Mouse (Mus musculus) limb, embryonic 12.5 days (tissue): ENCODE data around the gene Cela3a. TPM values are rescaled to one million over a fixed set of nuclear protein-coding genes. Genes with fewer than 3 reads are reported as not detected.
"Not testable (repeated sequence)": the region's sequence is repeated elsewhere in the genome, so short reads cannot be mapped to it uniquely, and the experiment has no call there.

Experiments
- ATAC-seq: fragments of 200-750 bp; cut with Nextera tagmentation; 2 replicates; pipeline ENCODE4 v1.8.0; 2017; ENCODE audit warnings: low read depth, moderate TSS enrichment; ENCODE audit not compliant: insufficient number of reproducible peaks, insufficient read depth, low FRiP score, low TSS enrichment
- H3K27ac ChIP-seq: fragments of 300-500 bp; sonication (generic); 2 replicates; pipeline ENCODE4 v1.5.1; 2016; ENCODE audit warnings: mild to moderate bottlenecking, moderate library complexity
- H3K27me3 ChIP-seq: fragments of 300-500 bp; sonication (generic); 2 replicates; pipeline ENCODE4 v1.6.1; 2016; ENCODE audit warnings: mild to moderate bottlenecking, moderate library complexity
- H3K36me3 ChIP-seq: fragments of 300-500 bp; sonication (generic); 2 replicates; pipeline ENCODE4 v1.6.1; 2016; ENCODE audit warnings: mild to moderate bottlenecking, moderate library complexity
- H3K4me1 ChIP-seq: fragments of 300-500 bp; sonication (generic); replicated peaks from 2 replicates; pipeline ENCODE4 v1.6.1; 2016
- H3K4me2 ChIP-seq: fragments of 300-500 bp; sonication (generic); 2 replicates; pipeline ENCODE4 v1.6.1; 2016; ENCODE audit warnings: mild to moderate bottlenecking, moderate library complexity
- H3K4me3 ChIP-seq: fragments of 300-500 bp; sonication (generic); replicated peaks from 2 replicates; pipeline ENCODE4 v1.5.1; 2016; ENCODE audit warnings: mild to moderate bottlenecking
- H3K9ac ChIP-seq: fragments of 300-500 bp; sonication (generic); replicated peaks from 2 replicates; pipeline ENCODE4 v1.6.1; 2016; ENCODE audit warnings: mild to moderate bottlenecking, moderate library complexity
- H3K9me3 ChIP-seq: fragments of 300-500 bp; sonication (generic); 2 replicates; pipeline ENCODE4 v1.6.1; 2016; ENCODE audit warnings: mild to moderate bottlenecking, moderate library complexity
- WGBS: fragments of 180-500 bp; shearing (Covaris S2); methylation state at CpG from one replicate; pipeline ENCODE4 v1.1.7; 2016; 5-methylcytosine and 5-hydroxymethylcytosine counted together
- polyA plus RNA-seq: library from polyadenylated mRNA; unstranded; fragments of >200 nt; fragmentation: Nextera tagmentation; extraction: Ambion mirVana; gene quantifications from 2 replicates; pipeline ENCODE4 v1.2.1, GENCODE M21; 2016

Gene Cela3a
- polyA plus RNA-seq, 1 experiment from 2014 or later, result not detected

DNA sequence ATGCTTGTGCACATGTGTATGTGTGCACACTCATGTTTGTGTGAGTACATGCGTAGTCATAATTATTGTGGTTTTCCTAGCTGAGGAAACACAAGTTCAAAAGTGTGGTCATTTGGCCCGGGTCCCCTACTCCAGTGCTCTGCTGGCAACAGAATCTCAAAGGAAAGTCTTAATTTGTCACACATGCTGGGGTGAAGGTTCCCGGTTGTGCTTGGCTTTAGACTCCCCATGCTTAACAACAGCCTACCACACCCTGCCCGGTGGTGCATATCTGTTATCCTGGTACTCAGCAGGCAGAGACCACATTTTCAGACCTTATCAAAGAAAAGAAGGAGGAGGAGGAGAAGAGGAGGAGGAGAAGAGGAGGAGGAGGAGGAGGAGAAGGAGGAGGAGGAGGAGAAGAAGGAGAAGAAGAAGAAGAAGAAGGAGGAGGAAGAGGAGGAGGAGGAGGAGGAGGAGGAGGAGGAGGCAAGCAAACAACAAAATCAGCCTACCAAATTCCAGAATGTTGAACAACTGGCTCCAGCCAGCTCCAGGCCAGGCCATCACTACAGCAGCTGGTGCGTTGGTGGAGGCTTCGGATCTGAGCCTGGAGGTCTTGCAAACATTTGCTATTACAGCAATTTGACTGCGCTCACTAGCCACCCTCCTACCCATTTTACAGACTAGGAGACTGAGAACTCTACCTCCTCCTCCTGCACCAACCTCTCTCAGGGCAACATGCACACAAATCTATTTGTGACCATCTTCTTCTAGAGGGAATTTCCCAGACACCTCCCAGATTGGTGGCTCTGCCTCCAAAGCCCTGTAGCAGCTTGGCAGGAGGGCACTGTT, 38.0 kb upstream of the Cela3a start:
- Histone ChIP-seq H3K27me3 (no peaks in the 10 kb centered on the region), H3K27ac (no peak overlapping the region), H3K4me2 (no peak overlapping the region), H3K36me3 (no peaks in the 10 kb centered on the region), H3K4me3 (no peak overlapping the region), H3K9ac (no peak overlapping the region), H3K9me3 (no peaks in the 10 kb centered on the region), H3K4me1 (peaks cover 8% of the 10 kb centered on the region)
- no peak for ATAC-seq
- 63% methylated on average over 7 of the region's 7 CpGs for WGBS

DNA sequence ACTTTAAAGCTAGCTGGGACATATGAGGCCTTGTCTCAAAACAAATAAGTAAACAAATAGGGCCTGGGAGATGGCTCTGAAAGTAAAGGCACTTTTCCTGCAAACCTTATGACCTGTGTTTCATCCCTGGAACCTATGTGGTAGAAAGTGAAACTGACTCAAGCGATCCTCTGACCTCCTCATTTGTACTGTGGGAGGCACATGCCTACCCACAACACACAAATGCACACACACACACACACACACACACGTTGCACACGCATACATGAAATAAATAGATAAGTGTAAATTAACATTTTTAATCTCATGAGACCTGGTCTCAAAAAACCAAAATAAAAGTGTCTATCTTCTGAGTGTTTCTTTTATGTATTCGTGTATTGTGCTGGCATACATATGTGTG, 36.3 kb upstream of the Cela3a start:
- Histone ChIP-seq H3K27ac (no peak overlapping the region), H3K27me3 (no peaks in the 10 kb centered on the region), H3K36me3 (no peaks in the 10 kb centered on the region), H3K4me1 (peaks cover 8% of the 10 kb centered on the region), H3K4me3 (no peak overlapping the region), H3K9ac (no peak overlapping the region), H3K4me2 (no peak overlapping the region), H3K9me3 (no peaks in the 10 kb centered on the region)
- ATAC-seq, result no peak
- 88% methylated on average over 4 of the region's 4 CpGs for WGBS

DNA sequence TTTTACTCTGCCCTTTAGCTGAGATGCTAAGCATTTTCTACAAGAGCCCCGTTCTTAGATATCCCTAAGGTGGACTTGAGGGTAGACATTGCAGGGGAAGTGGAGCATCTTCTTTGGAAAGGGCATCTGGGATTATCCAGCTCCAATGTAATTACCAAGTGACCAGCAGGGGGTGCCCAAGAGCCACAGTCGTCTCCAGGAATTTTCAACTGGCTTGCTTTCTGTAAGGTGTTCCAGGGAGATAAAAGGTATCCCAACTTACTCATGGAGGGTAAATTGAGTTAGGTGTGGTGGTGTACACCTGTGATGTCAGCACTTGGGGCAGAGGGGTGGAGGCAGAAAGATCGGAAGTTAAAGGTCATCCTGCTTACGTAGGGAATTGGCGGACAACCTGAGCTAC, 34.0 kb upstream of the Cela3a start:
- Histone ChIP-seq H3K9ac (no peak overlapping the region), H3K9me3 (no peaks in the 10 kb centered on the region), H3K27me3 (no peaks in the 10 kb centered on the region), H3K4me2 (no peak overlapping the region), H3K27ac (no peak overlapping the region), H3K4me1 (peaks cover 8% of the 10 kb centered on the region), H3K36me3 (no peaks in the 10 kb centered on the region), H3K4me3 (no peak overlapping the region)
- 28% methylated on average over 5 of the region's 5 CpGs for WGBS
- ATAC-seq, result no peak

DNA sequence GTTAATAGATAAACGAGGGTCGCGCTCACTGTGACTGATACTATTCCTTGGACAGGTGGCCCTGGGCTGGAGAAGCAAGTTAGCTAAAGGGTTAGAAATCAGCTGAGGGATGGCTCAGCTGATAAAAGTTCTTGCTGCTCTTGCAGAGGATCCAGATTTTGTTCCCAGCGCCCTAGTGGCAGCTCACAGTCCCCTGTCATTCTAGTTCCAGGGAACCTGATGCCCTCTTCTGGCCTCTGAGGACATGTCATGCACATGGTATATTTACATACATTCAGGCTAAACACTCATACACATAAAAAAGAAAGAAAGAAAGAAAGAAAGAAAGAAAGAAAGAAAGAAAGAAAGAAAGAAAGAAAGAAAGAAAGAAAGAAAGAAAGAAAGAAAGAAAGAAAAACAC, 31.7 kb upstream of the Cela3a start:
- H3K27me3 ChIP-seq, result no peaks in the 10 kb centered on the region
- 82% methylated on average over 4 of the region's 4 CpGs for WGBS
- ATAC-seq, result no peak
- no peaks in the 10 kb centered on the region for H3K9me3 ChIP-seq
- no peak overlapping the region for H3K4me3 ChIP-seq
- no peak overlapping the region for H3K9ac ChIP-seq
- H3K4me2 ChIP-seq, result no peak overlapping the region
- no peaks in the 10 kb centered on the region for H3K4me1 ChIP-seq
- H3K36me3 ChIP-seq, result no peaks in the 10 kb centered on the region
- no peak overlapping the region for H3K27ac ChIP-seq

DNA sequence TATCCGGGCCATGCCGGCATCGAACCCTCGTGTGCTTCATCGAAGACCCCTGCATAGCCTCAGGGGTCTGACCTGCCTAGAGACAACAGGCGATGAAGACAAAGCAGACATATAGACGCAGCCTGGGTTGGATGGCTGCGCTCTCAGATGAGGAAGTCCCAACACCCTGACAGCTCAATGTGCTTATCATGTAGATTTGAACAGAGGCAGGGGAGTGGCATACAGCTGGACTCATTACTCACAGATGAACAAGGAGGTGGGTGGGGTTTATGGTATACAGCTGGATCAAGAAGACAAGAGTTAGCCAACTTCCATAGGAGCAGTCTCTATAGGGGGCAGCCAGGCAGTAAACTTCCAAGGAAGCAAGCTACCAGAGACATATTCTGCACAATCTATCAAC, 29.3 kb upstream of the Cela3a start:
- no peaks in the 10 kb centered on the region for H3K9me3 ChIP-seq
- no peak for ATAC-seq
- H3K27ac ChIP-seq, result no peak overlapping the region
- H3K4me3 ChIP-seq, result no peak overlapping the region
- no peak overlapping the region for H3K9ac ChIP-seq
- 89% methylated on average over 8 of the region's 8 CpGs for WGBS
- H3K4me1 ChIP-seq, result no peaks in the 10 kb centered on the region
- no peak overlapping the region for H3K4me2 ChIP-seq
- no peaks in the 10 kb centered on the region for H3K36me3 ChIP-seq
- no peaks in the 10 kb centered on the region for H3K27me3 ChIP-seq

GRCm38 (mm10) chr4:137436979-137437669, 27.5 kb upstream of the Cela3a start:
- H3K4me2 ChIP-seq, result no peak overlapping the region
- H3K27ac ChIP-seq, result no peak overlapping the region
- no peaks in the 10 kb centered on the region for H3K36me3 ChIP-seq
- H3K9me3 ChIP-seq, result no peaks in the 10 kb centered on the region
- 90% methylated on average over 8 of the region's 8 CpGs for whole genome bisulfite sequencing
- ATAC-seq, result no peak
- no peaks in the 10 kb centered on the region for H3K4me1 ChIP-seq
- no peak overlapping the region for H3K9ac ChIP-seq
- no peak overlapping the region for H3K4me3 ChIP-seq
- H3K27me3 ChIP-seq, result no peaks in the 10 kb centered on the region

GRCm38 (mm10) chr4:137432700-137433550, 23.3 kb upstream of the Cela3a start:
- not testable (repeated sequence) for H3K4me1 ChIP-seq, H3K27me3 ChIP-seq, H3K27ac ChIP-seq, H3K4me3 ChIP-seq, H3K9me3 ChIP-seq, H3K4me2 ChIP-seq, ATAC-seq, H3K36me3 ChIP-seq, H3K9ac ChIP-seq
- WGBS, result 74% methylated on average over 10 of the region's 10 CpGs

GRCm38 (mm10) chr4:137430502-137430901, 20.9 kb upstream of the Cela3a start, which contains the start of gene Cela3b:
Gene Cela3b (minus strand): TSS chr4:137430540.
- Histone ChIP-seq H3K9me3 (no peaks in the 10 kb centered on the region), H3K4me2 (no peak within 1 kb of the TSS), H3K4me3 (no peak within 1 kb of the TSS), H3K4me1 (no peaks in the 10 kb centered on the region), H3K9ac (no peak within 1 kb of the TSS), H3K36me3 (no peaks in the 10 kb centered on the region), H3K27me3 (no peaks in the 10 kb centered on the region), H3K27ac (no peak within 1 kb of the TSS)
- 85% methylated on average over 4 of the region's 4 CpGs for WGBS
- ATAC-seq, result no peak

DNA sequence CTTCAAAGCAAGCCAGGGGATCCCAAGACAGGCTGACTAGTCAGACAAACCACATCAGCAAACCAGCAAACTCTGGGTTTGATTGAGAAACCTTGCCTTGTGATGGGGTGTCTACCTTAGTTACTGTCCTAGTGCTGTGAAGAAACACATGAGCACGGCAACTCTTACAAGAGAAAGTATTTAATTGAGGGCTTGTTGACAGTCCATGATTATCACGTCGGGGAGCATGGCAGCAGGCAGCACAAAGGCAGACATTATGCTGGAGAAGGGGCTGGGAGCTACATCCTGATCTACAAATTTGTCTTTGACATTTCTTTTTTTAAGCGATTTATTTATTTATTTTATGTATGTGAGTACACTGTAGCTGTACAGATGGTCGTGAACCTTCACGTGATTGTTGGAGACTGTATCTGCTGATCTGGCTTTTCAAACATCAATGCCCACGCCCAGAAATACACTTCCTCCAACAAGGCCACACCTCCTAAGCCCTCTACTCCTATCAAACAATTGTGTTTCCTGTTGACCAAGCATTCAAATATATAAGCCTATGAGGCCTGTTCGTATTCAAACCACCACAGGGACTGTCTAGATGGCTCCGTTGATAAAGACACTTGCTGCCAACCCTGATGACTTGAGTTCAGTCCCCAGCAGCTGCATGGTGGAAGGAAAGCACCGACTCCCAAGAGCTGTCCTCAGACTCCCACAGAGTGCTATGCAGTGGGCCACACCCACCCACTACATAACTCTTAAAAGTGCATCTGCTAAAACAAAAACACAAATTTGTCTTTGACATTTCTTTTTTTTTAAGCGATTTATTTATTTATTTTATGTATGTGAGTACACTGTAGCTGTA, 8.3 kb upstream of the Cela3a start:
- Histone ChIP-seq H3K9ac (no peak overlapping the region), H3K36me3 (no peaks in the 10 kb centered on the region), H3K27ac (no peak overlapping the region), H3K4me1 (no peaks in the 10 kb centered on the region), H3K9me3 (no peaks in the 10 kb centered on the region), H3K4me2 (no peak overlapping the region), H3K27me3 (no peaks in the 10 kb centered on the region), H3K4me3 (no peak overlapping the region)
- WGBS, result 78% methylated on average over 11 of the region's 11 CpGs
- ATAC-seq, result no peak

- Histone ChIP-seq H3K4me3 (no peak overlapping the region), H3K27ac (no peak overlapping the region), H3K4me2 (no peak overlapping the region), H3K9me3 (no peaks in the 10 kb centered on the region), H3K4me1 (no peaks in the 10 kb centered on the region), H3K27me3 (no peaks in the 10 kb centered on the region), H3K36me3 (no peaks in the 10 kb centered on the region), H3K9ac (no peak overlapping the region)
- 70% methylated on average over 1 of the region's 1 CpGs for WGBS
- ATAC-seq, result no peak
Measured at GRCm38 (mm10) chr4:137414936-137415335, 5.3 kb upstream of the Cela3a start.
